Mouse (Mus musculus) CD4-positive helper T cell, adult 2 months (primary cell): ENCODE measurements around the gene Gstm1.
"Not testable (repeated sequence)": the region's sequence is repeated elsewhere in the genome, so short reads cannot be mapped to it uniquely, and the experiment has no call there.

Experiments used
- DNase-seq: peaks from one replicate; pipeline ENCODE4 v3.0.0-alpha.2; 2012; ENCODE audit warnings: low read depth, missing footprints, low spot score

Gene Gstm1

DNA sequence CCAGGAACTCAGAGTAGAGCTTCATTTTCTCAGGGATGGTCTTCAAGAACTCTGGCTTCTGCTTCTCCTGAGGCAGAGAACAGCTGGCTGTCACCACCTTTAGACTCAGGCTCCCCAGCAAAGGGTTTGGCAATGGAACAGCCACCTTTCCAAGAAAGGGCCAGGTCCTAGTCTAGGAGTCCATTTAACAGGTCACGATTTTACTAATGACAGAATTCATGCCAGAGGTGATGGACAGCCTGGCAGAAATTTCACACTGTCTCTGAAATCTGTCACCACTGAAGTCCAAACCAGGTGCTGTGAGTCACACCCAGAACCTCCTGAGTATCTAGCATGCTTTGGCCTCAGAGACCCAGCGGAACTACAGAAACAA, 2.8 kb downstream of the Gstm1 start:
- DNase-seq: no peak

DNA sequence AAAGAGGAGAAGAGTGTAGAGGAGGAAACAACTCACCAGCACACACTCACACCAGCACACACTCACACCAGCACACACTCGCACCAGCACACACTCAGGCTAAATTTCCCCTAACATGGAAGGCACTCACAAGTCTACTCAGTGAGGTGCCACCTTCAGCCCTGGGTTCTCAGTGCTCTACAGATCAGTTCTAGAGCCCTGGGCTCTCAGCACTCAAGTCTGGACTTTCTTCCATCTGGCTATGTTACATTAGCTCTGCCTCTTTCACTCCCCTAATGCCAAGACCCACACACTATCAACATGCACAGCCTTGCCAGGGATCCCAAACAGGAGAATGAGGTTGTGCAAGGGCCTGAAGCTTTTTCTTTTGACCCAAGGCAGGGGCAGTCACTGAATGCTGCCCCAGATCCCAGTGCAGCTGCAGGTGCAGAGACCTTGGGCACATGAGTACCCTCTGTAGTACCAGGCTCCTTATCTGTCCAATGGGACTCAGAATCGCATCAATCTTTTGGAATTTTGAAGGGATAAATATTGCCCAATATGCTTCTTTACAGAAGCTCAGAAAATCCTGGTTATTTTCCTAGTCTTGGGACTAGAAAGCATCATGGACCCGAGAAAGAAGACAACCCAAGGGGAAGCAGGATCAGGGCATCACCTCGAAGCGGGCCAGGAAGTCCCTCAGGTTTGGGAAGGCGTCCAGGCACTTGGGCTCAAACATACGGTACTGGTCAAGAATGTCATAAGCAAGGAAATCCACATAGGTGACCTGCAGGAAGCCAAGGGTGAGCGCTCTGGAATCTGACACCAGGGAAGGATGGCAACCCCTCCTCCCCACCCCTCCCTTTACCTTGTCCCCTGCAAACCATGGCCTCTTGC, 3.4 kb downstream of the Gstm1 start:
- no peak for DNase-seq

DNA sequence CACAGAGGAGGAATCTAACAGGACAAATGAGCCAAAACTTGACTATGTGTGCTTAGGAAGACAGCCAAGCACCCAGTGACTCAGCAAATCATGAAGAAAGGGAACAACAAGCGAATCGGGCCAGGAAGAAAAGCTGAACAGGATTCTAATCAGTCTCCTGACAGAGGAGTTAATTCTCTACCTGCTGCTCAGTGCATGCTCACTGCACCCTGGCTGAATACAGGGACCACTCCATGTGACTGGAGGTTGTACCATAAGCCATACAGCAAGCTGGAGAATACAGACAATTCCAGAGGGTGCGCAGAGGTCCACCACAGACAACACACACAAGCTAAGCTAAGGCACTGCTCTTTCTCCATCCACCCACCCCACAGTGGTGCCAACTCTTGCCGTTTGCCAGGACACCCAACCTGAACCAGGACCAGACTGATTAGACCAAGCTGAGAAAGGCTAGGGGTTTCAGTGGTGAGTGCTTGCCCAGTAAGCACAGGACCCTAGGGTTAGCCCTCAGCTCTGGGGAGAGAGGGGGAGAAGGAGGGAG, 4.4 kb downstream of the Gstm1 start:
- DNase-seq: no peak

DNA sequence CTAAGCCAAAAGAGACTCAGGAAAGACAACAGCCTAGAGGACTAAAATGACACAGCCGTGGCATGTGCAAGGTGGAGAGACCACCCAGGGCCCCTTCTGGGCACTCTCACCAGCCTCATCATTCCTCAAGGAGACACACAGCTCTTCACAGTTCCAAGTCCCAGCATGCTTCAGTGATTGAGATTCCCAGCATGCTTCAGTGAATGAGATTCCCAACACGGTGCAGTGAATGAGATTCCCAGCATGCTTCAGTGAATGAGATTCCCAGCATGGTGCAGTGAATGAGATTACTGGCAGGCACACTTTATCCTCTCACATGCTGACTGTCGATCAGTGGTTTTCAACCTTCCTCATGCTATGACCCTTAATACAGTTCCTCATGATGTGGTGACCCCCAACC, 6.2 kb downstream of the Gstm1 start:
- no peak for DNase-seq

DNA sequence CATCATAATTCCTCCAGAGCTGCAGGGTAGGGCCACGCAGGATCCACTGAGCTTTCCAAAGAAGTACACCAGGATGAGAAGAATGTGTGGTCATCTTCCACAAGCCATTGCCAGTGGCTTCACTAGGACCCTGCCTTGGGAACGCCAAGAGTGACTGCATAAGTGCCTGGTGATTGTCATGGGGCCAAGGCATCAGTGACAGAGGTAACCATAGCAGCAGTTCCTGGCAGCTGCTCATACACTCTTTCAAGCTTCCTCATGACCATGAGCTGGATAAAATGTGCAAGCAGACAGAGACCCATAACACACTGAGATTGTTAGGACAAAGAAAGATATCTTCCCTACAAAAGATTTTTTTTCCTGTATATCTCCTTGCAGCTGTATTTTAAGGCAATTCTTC, 7.5 kb downstream of the Gstm1 start:
- no peak for DNase-seq

DNA sequence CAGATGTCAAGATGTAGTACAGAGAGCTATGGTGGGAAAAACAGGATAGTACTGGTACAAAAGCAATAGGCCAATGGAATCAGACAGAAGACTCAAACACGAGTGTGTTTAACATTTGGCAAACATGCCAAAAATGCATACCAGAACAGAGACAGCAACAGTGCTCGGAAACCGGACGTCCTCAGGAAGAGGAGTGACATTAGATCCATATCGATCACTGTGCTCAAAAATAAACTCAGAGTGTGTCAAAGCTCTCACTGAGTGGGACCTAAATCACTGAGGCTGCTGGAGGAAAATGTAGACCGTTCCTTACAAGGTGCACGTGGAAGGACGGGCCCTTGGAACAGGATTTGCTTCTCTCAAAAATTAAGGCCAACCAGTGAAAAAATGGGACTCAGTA, 15.8 kb downstream of the Gstm1 start:
- DNase-seq: no peak

DNA sequence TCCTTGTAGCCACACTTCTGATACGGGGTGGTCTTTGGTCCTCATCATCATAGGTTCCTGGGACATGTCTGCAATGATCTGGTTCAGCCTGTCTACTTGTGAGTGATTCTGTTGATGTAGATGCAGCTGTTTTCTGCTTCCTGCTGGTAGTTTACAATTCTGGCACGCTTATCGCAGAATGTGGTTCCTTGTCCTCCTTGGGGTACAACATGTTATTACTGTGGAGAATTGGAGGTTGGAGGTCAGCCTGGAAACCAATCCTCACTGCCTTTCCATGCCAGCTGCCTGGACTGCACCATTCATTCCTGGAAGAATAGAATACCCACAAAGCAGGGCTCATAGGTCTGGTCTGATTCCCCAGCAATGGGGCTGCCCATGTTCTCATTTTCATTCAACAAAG, 18.3 kb downstream of the Gstm1 start:
- no peak for DNase-seq

DNA sequence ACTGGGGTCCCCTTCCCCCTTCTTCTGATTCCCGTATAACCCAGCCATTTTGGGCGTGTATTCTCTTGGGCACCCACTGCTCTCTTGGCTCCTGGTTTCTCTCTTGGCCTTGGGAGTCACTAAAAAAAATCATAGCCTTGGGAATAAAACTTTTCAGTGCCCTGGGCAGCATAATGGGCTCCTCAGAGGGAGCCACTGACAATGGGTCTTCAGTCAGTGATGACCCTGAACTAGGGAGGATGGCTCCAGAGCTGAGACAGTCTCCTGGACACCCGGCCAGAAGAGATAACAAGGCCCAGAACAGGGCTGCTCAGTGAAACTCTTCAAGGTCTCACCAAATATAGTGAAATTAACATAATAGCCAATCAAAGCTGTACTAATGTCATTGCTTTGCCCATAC, 19.2 kb downstream of the Gstm1 start:
- no peak for DNase-seq

DNA sequence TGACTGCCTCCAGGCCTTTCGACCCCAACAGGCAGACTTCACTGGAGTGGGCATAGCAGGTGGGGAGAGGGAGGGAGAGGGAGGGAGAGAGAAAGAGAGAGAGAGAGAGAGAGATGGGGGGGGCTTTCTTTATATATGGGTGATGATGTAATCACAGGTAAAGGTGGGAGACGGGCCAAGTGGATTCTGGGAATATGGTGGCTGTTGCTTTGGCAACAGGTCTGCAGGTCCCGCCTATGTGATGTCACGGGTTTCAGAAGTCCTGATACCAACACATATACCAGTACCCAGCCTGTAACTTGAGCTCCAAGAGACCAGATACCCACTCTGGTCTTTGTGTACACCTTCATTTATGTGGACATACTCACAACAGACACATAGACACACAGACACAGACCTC, 21.2 kb downstream of the Gstm1 start:
- no peak for DNase-seq

DNA sequence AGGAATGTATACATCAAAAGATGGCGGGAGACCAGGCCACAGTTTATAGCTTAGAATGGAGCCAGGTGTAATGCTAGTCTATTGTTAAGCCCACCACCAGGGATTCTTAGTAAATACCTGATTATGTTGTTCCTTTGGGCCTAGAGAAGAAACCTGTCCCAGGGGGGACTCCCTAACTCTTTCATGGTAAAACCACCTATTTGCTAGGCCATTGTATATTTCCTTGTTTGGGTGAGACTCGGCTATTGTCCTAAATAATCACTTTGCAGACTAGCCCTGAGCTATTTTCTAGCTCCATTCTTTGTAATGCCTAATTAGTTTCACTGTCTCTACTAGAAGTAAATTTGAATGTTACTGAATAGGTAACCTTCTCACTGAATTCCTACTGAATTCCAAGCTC, 21.8 kb downstream of the Gstm1 start:
- not testable (repeated sequence) for DNase-seq

DNA sequence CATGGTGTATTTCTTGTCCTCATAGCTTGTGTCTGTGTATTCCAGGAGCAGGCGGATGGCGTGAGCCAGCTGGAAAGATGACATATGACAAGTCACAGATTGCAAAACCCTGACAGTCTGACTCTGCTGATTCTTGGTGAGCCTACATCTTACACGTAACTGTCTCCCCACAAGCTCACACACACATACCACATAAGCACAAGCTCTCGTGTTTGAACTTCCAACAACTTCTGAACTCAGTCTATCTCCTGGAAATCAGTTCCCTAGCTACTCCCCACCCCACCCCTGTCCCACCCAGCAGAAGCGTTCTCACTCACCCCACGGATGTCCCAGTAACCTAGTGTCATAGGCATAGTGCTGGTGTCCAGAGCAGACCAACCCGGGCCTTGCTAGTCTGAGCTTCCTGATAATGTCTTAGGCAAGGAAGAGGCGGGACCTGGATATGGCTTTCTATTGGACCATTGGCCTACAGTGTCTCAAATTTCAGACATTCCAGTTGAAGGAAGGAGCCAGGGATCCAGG, 31.7 kb downstream of the Gstm1 start, which contains the start of gene Gstm2:
Gstm2 (minus strand) TSS at position 413 of the 522 bp plus-strand sequence.
- no peak for DNase-seq

DNA sequence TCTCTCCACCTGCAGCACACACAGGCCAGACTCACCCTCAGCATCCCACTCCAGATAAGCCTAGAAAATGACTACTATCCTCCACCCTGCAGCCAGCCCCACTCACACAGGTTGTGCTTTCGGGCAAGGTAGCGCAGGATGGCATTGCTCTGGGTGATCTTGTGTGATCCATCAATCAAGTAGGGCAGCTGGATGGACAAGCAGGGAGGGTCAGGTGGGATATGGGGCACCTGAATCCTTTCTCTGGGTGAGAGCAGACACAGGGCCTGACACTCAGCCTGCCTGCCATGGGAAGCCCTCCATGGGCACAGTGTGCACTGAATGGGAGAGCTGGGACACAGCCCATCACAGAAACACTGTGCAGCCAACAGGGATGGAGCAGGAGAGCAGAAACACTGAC, 32.6 kb downstream of the Gstm1 start:
- DNase-seq: not testable (repeated sequence)

DNA sequence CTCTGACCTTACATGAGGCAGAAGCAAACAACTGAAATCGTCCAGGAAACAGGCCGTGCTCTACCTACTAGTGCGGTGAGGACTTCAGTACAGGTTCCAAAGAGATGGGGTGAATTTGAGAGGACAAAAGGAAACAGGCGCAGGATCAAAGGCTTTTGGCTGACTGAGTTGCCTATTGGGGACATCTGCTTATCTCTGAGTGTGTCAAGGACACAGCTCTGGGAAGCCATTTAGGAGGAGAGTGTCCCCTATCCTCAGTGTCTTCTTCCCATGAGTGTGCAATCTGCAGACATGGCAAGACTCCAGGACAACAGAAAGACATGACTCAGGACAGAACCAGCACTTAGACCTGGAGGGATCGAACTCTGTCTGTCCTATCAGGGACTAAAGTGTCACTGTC, 33.3 kb downstream of the Gstm1 start:
- no peak for DNase-seq

DNA sequence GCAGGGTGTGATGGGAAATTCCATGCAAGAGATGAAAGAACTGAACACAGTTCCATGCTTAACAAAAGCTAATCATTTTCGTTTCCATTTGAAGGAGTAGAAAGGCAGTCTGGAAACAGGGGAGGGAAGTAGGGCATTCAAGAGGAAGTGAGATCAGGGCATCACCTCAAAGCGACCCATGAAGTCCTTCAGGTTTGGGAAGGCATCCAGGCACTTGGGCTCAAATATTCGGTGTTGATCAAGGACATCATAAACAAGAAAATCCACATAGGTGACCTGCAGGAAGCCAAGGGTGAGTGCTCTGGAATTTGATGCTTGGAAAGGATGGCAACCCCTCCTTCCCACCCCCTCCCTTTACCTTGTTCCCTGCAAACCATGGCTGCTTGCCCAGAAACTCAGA, 34.0 kb downstream of the Gstm1 start:
- DNase-seq: no peak

DNA sequence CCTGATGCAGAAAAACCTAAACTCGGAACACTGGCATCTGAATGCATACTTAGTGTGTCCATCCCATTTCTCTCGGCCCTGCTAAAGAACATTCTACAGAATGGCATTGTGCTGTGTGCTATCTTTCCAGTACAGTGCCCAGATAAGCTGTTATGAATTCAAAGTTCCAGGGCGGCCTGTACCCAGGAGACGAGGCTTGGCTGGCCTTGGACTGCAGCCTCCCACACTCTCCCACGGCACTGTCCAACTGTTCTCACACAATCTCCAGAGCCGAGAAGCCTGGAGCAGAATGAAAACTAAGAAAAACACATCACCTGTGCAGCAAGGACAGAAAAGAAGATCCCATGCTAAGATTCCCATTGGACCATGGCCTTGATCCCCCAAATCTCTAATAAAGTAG, 35.0 kb downstream of the Gstm1 start:
- DNase-seq: no peak

DNA sequence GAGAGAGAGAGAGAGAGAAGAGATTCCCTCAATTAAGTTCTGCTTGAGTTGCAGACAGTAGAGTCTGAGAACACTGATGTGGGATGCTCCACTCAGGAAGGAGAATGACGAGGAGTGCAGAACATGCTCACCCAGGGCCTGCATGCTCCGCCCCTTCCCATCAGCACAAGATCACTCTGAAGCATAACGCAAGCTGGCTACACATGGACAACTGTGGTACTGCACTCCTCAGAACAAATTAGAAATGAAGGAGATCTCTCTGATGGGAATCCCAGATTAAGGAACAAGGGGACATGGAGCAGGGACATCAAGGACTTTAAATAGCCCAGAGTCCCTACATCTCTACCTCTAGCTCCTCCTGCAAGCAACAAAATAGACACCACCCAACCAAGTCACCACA, 36.5 kb downstream of the Gstm1 start:
- DNase-seq: no peak

DNA sequence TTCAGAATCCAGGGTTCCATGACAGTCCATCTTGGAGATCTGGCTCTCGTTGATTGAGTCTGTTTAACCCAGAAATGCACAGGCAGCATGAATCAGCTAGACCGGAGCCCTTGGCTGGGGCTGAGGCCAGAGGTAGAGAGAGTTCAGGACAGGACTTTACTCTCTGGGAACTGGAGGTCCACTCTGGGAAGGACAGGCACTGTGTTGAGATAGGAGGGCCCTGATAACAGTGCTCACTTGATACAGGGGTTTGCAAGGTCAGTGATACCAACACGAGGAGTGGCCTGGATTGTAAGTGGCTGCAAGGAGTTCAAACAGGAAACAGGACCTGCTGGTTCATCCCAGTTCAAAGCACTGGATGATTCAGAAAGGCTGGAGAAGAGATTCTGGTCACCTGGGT, 40.1 kb downstream of the Gstm1 start:
- DNase-seq: no peak

DNA sequence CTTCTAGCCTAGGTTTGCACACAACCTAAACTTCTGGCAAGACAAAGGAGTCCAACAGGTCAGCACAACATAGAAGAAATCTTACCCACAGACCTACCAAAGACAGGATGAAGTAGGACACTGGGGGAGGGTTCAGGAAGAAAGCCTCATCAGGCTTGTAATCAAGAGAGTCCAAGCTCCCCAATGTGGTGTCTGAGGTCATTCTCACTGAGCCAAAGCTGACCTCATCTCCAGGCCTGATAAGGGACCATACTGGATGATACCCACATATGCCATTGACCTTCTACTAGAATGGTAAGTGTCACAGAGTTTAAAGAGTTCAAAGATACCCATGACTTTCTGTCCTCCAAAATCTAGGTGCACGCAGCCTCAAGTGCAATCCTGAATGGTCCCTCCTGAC, 43.5 kb downstream of the Gstm1 start:
- DNase-seq: no peak

DNA sequence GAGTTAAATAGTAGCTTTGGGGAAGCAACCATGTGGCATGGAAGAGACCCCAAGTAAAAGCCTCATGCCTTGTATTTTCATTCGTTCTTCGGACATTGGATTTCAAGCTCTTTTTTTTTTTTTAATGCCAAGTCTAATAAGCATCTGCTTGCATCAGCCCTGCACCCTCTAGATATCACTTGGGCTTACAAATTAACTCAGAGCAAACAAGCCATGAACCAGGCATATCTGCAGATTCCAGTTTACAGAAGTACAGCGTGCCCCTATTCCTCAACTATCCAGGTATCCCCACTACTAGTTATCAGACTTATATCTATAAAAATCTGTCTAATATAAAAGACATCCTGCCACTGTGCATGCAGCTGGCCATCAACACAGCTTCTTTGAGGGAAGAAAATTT, 45.7 kb downstream of the Gstm1 start:
- DNase-seq: no peak

DNA sequence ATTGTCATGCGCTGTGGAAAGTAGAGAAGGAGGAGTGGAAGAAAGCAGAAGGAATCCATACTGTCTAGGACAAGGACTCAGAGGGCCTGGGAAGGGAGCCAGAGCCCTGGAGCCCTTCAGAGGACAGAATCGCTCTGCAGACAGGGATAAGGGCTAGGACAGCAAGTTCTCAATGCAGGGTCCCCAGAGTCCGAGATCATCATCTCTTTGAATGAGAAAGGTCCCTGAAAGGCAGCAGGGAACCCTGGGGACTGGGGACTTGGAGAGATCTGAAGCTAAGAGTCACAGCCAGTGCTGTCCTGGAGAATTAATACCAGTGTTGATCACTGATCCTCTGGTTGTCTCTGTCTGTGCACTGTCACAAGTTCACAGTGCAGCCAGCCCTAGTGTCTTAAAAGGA, 46.7 kb downstream of the Gstm1 start:
- DNase-seq: not testable (repeated sequence)

DNA sequence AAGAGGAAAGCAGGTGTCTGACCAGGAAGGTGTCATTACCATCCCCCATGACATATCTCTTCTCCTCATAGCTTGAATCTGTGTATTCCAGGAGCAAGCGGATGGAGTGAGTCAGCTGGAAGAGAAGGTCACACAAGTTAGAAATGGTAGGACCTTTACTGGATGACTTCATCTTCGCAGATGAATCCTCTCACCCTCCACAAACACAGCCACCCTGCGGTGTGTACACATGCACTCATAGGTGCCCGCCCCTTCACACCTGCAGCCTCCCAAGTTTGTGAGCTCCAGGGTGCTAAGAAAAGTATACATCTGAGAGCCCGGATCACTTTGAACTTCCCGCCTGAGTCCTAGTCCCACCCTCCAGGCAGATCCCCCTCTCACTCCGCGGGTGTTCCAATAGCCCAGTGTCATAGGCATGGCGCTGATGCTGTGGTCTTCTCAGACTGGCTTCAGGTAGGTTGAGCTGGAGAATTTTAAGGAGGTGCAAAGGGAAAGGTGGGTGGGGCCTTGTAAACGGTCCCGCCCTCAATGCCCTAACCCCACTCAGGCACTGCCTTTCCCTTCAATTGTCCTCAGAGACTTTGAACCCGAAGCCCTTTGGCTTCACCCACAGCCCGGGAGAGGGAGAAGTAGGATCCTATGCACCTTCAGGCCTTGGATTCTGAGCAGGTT, 48.9 kb downstream of the Gstm1 start, which contains the start of gene Gstm3:
Gstm3 (minus strand) TSS at position 560 of the 672 bp plus-strand sequence.
- no peak for DNase-seq

DNA sequence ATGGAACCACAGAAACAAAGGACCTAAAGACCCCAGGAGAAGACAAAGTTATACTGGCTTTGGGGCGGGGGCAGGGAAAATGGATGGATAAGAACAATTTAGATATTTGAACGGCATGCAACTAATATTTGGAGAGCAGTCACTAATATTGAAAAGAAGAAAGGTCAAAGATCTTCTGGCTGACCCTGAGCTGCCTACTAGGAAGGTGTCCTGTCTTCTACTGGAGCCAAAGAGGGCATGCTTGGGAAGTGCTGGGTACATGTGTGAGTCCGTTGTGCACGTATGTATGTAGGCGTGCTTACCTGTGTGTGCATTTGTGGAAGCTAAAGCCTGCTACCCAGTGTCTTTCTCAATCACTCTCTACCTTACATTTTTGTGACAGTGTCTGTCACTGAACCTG, 51.1 kb downstream of the Gstm1 start:
- no peak for DNase-seq

DNA sequence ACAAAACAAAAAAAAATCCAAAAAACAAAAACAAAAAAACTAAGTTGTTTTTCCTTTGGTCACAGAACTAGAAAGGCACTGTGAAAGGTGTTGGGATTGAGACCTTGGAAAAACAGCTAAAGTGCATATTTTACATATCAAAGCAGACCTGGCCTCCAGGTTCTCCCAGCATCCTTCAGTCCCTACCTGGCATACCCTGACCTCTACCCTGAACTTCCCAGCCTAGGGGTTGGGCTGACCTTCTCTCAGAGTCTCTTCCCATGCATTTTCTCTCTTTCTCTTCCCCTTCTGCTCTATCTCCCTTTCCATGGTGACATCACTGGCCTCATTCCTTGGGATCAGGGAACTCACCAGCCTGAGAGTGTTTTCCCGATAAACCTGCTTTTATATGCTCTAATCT, 52.2 kb downstream of the Gstm1 start:
- DNase-seq: no peak
